Mouse (Mus musculus): ENCODE results near the gene Umad1.
"Not testable (repeated sequence)": the region's sequence is repeated elsewhere in the genome, so short reads cannot be mapped to it uniquely, and the experiment has no call there.

The Umad1 gene

DNA sequence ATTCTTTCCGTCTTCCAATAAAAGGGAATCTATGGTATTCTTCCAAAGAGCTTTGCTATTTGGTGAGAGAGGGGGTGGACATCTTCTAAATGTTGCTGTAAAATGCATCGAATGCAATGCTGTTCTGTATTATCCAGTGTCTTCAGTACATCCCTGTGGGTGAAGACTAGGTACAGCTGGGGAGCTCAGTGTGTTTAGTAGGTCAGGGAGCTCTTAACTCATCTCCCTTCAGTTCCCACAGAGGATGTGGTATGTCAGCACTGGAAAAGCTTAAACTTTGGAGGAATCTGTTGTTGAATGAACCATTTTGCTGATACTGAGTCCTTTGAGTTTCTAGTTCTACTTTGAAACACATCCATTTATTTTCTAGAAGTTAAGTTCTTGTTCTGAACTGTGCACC lies 53.5 kb downstream of the Umad1 start:
- DNase-seq (ENCODE audit: low read depth, low spot score), result no peak

DNA sequence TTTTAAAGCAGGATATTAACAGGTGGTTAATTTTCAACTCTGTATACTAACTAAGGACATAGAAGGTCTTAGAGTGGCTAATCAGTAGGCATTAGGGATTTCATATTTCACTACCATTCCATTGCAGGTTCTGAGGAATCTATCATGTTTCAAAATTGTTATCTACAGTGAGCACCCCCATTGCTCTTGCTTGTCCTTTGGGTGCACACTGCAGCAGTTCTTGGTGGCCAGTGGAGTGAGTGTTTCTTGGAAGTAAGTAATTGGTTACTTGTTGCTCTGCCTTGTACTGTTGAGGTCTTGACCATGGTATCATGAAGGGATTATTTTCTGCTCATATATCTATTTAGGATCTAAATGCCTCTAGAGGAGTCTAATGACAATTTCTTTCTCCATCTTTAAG lies 57.1 kb downstream of the Umad1 start:
- peak; percentile 36 for DNase-seq (ENCODE audit: low read depth, low spot score)

DNA sequence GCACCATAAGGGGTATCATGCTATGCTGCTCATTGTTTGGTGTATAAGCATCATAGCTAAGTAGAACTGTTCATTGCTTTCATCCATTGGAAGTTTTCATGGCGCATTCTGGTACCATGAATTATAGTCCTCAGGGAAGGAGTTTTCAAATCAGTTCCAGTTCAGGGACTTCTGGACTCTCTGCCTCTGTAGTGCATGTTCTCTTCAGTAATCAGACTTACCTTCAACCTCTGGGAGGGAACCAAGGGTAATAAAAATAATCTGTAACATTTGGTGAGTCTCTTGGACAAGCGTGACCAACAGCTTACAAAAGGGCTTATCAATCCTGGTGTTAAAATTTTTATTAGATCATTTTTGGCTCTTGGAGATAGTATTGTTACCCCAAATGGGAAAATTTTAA lies 60.5 kb downstream of the Umad1 start:
- no peak for DNase-seq (ENCODE audit: low read depth, low spot score)

DNA sequence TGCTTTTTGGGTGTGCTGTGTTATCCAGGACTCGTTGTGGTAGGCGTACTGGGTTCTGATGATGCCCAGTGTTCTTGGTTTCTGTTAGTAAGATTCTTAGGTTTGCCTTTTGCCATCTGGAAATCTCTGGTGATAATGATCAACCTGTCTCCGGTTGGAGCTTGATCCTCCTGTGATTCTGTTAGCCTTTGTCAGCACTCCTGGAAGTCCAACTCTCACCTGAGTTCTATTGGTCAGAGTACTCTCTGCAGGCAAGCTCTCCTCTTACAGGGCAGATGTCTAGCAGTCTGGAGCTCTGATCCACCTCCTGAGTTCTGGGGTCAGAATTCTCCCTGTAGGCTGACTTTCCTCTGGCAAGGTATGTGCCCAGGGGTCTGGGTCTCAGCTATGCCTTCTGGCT lies 72.4 kb downstream of the Umad1 start:
- not testable (repeated sequence) for DNase-seq (ENCODE audit: low read depth, low spot score)

DNA sequence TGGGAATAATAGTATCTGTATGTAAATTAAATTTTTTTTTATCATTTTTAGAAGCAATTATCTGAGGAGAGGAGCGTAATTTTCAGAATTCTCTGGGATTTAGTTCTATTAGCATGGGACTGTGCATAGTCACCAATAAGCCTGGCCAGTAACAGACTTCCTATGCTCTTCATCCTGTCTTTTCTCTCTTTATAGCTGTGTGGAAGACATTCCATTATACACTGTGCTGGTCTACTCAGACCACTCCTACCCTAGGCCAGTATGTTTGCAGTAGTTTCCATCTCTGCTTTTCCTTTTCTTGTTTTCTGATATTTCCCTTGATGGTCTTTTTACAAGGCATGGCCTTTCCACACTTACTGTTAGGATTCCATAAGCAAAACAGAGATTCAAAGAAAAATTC lies 74.3 kb downstream of the Umad1 start:
- DNase-seq (ENCODE audit: low read depth, low spot score), result no peak

DNA sequence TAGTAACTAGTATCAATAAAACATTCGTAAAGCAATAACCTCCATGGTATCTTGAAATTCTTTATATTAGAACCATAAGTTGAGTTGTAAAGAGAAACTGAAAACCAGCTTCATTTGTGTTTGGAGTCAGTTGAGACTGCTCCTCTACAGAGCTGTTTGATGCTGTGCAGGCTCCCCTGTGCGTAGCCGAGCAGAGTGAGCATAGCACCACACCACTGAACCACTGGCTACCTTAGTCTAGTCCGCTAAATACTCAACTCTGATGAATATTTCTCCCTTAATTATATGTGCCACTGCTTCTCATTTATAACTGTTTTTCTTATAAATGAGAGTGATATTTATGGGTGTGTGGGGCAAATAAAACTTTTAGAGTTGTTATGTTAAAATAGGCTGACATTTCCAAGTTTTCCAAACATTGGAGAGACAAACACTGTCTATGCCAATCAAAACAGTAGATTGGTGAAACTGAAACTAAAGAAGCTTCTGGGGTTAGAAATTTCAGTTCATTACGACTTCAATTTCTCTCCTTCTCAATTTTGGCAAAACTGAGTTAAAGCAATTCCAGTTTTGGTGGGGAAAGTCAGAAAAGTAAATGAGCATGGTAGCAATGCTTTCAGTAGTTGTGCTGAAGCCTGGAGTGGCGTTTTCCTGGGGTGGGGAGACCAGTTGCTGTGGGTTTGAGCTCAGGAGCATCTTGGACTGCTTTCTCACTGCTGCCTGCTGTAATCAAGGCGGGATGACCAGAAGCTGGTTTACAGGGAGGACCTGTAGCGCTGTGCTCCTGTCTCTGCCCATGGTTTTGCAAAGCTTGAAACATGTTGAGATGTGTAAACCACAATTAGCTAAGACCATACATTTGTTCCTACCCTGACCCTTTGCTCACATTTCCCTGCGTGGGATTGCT lies 77.7 kb downstream of the Umad1 start:
- DNase-seq (ENCODE audit: low read depth, low spot score), result no peak

DNA sequence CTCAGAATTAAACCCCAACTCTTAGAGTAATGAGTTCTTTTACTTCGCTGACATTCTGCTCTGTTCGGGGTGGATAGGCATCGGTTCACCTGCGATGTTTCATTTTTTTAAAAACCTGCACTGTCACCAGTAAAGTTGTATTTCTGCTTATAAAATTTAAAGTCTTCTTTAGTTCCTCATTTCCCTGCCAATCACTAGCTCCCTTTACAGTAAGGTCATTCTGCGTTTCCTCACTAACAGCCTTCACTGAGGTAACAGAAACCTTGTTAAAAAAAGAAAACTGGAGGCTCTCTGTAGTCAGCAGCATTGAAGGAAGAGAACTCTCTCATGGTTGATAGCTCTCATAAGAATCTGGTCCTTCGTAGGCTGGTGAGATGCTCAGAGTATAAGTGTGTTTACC lies 80.4 kb downstream of the Umad1 start:
- no peak for DNase-seq (ENCODE audit: low read depth, low spot score)

DNA sequence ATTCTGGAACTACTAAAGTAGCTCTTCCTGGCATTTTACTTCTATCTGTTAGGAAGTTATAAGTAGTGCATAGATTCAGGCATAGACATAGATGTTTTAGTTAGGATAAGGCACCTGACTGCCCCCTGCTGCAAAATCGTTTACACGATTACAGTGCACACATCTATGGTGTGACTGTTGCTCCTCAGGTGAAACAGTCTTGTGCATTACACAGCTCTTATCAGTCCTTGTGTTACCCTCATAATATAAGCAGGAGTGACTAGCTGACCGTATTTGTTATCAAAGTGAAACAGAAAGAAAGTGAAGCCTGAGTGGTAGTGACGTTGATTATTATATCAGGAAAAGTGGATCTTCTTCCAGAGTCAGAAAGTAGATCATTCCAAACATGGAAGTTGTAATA lies 84.2 kb downstream of the Umad1 start:
- peak; percentile 49 for DNase-seq (ENCODE audit: low read depth, low spot score)

DNA sequence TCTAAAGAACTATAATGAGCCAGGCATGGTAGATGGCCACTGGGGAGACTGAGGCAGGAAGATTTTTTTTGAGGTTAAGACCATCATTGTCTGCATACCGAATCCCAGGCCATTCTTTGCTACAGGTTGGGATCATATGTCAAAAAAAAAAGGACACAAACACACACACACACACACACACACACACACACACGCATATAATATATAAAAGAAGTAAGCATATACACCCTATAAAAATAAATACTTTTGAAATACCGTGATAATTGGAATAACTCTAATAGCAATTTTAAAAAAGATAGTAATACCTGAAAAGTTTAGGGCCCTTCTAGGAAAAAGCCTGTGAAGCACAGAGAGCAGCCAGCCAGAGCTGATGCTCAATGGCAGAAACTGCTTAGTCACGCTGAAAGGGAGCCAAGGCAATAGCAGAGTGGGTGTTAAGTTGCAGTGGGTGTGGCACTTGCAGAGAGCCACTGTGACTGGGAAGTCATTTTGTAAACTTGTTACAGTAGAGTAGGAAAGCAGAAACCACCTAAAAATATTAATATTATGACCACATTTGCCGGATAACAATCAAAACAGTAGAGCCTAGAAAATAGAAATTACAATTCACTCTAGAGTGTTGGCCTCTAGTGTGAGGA lies 86.2 kb downstream of the Umad1 start:
- DNase-seq (ENCODE audit: low read depth, low spot score), result peak; percentile 93

DNA sequence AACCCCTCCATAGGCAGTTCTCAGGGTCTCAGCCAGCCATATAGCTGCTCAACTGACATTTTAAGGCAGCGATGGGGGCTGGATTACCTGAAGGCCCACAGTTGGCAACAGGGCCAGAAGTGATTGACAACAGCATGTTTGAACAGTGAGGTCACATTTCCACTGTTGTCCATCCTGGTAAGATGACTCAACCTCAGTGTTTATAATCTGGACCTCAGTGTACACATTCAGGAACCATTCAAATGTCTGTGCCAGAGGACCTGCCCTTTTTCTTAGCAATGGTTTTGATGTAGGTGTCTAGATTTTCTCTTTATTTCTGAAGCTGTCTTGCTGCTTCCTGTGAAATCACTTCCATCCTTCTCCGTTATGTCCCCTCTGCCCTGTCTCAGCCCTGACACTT lies 88.1 kb downstream of the Umad1 start:
- DNase-seq (ENCODE audit: low read depth, low spot score), result no peak

DNA sequence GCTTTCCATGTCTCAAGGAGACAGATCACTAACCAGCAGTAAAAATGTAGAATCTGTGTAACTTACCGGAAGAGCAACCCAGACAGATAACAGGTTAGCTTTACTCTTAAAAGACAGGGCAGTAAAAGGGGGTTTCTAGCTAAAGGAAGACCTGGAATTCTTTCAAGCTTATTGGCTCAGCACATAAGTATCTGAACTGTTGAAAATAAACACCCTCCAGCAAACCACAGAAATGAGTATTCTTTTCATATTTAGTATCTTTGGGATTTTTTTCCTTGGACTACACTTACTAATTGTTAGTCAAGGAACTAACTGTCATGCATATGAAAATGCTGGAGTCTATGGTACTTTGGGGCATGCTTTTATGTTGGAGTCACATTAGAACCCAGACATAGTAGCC lies 89.3 kb downstream of the Umad1 start:
- no peak for DNase-seq (ENCODE audit: low read depth, low spot score)

DNA sequence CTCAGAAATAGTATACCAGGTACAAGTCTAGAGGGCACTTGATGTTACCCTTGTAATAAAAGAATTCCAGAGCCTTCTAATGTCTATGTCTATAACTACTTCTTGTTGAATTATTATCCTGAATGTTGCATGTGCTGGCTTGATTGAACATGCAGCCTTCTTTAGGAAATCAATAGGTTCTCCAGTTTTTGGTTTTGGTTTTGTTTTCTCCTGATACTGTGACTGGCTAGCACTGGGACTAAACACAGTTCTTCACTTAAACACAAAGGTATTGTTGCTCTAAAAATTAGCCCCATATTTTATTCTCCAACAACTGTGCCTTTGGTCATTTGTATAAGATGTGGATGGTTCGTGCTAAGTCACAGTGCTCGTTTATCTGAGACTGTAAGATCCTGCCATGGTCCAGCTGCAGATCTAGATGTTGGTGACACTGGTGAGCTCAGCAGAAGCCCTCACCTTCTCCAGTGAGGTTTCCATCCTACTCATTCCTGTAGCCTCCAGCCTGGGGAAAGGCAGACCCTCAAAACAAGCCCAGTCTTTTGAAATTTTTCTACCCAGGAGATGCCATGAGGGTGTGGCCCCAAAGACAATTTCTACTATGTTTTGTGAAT lies 90.1 kb downstream of the Umad1 start:
- DNase-seq (ENCODE audit: low read depth, low spot score), result peak; percentile 54

DNA sequence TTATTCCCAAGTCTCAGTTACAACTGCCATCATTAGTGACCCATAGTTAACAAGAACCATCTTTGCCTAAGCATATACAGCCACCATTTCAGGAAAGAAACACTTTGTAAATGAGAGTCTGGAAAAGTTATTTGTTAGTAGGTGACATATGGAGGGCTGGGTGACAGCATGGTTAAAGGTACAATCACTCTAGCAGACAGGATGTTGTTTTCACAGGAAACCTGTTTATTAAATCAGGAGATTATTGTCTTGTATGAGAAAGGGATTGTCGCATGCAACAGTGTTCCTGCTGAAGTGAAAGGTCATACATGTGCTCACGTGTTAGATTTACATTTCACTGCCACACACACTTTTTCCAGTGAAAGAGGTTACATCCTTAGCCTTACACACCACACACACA lies 92.4 kb downstream of the Umad1 start:
- no peak for DNase-seq (ENCODE audit: low read depth, low spot score)

DNA sequence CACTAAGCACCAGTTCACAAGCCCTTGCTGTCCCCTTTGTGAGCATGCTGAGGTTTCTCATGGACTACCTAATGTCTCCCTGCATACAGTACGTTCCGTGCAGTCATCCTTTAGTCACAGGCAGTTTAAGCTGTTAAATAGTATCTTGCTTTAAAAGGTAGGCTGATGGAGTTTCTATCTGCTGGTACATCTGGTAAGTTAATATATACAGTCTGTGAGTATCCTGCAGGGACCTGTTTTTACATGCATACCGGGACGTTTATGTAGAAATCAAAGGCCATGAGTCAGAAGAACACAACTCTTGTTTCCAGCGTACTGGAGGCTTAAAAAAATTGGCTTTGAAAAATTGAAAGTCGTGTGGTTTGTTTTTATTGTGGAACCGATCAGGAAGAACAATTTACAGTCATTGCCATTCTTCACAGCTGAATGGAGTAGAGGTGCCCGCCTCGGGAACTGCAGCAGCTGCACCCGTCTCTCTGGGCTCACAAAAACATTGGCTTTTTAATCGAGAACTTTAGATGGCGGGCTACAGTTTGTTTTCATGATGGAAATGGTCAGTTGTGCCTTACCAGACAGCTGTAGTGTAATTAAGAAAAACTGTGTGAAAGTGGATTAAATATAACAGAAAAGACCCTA lies 93.6 kb downstream of the Umad1 start:
- DNase-seq (ENCODE audit: low read depth, low spot score), result no peak

DNA sequence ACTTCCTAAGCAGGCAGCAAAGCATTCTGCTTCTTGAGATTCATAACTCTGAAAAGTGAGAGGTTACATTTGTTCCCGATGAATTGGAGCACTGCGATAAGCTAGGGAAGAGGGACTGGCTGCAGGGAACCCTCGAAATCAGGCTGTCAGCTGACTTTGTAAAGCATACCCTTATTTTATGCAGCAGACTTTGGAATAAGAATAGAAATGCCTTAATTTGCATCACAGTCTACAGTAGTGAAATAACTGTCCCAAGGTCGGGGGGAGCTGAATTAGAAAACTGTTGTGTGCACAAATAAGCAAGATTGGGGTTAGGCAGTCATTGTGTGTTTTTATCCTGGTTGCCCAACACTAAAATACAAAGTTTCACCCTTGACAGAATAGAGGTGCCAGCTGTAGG lies 94.4 kb downstream of the Umad1 start:
- no peak for DNase-seq (ENCODE audit: low read depth, low spot score)

DNA sequence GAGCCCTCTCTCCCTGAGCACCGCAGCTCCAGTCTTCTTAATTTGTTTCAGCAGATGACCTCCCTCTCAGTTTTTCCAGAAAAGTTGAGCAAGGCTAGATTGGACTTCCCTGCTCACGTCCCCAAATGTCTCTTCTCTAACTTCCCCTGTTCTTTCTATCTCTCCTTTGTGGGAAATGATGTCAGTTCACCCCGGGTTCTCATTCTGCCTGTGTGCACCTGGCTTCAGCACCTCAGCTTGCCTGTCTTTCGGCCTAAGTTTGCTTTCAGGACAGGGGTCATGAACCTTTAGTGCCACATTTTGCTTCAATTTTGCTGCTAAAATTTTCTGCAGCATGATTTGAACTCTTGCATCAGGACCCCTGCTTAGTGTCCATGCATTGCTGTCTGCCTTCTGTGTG lies 95.8 kb downstream of the Umad1 start:
- no peak for DNase-seq (ENCODE audit: low read depth, low spot score)

DNA sequence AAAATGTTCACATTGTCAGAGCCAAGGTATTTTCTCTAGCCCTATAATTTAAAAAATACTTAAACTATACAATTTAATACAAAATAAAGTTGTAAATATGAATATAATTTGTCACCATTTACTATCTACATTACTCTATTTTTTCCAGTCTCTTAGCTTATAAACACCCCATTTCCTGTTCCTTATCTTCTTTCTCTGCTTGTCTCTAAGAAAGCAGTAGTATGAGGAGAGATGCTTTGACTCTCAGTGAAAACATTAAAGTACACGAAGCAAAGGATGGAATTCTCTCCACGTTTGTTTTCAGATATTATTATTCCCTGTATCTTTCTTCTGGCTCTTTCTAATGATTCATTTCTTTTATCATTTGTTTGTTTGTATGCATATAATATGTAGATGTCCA lies 99.1 kb downstream of the Umad1 start:
- DNase-seq (ENCODE audit: low read depth, low spot score), result no peak

DNA sequence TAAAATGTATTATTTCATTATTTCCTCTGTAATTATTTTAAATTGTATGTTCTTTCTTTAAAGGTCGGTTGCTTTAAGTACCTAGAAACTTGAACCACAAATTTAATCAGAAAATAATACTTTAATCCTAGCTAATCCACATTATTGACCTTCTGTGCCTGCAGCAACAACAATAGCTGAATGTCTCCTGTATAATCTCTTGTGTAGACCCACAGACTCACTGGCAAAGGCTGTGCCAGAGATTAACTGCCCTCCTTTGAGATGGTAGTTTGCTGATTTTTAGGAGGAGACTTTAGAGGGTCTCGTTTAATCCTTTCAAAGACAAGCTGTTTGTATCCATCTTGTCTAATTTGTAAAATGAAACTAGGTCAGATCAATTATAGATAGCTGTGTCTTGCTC lies 99.7 kb downstream of the Umad1 start:
- DNase-seq (ENCODE audit: low read depth, low spot score), result no peak

DNA sequence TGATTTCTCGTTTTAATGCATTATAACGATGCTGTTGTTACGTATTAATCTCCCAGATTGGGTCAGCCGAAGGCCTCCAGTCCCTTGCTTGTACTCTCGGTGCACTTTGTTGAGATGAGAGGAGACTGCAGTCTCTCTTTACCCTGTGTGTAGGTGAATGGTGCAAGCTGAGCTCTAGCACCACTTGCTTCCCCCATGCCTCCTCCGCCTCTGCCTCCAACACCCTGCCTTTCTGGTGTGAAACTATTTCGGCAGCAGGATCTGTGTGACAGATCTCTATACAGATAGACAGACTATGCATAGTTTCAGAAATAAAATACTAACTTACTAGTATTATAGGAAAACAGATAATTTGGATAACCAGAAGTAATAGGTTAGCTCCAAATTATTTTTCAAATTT lies 101.7 kb downstream of the Umad1 start:
- DNase-seq (ENCODE audit: low read depth, low spot score), result no peak

DNA sequence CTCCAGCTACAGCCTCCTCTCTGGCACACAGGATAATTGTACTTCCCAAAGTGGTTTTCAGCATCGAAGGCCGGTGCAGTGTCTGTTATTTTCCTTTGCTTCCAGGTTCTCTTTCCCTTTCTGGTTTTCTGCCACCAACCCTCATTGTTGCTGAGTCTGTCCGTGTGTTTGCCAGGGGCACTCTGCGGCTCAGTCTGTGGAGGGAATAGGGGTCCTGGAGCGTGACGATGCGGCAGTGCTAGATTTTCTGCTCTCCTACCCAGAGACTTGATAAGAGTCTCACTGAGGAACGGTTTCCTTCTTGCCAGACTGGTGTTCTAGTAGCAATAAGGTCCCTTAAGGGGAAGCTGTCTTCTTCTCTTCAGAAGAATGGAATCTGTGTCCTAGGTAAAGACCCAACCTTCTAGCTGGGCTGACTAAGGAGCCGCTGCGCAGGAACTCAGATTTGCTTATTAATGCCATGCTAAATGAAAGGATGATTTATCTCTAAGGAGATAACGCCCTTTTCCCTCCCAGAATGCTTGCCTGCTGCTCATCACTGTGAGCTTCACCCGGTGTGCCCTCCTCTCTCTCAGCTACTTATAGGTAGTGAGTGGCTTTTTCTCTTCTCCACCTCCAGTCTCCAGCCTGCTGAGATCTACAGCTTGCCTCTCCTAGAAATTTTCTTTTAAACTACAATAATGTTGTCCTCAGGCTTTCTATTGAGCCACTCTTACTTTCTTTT lies 105.1 kb downstream of the Umad1 start:
- DNase-seq (ENCODE audit: low read depth, low spot score), result no peak

DNA sequence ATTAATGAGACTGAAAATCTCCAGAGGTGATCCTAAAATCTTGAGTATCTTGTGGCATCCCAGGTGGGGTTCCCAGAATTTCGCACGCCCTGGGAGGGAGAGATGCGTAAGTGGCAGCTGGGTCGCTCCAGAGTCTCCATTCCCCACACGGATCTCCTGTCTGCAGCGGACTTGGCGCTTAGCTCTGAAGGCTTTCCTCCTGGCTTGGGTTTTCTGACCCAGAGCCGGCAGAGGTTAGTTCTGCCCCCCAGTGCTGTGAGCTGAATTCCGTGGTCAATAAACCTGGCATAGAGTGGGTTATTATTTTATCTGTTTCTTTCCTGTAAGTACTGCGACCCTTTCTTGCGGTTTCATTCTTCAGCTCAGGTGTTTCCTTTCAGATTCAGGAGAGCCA lies 105.7 kb downstream of the Umad1 start:
- DNase-seq (ENCODE audit: low read depth, low spot score), result no peak

DNA sequence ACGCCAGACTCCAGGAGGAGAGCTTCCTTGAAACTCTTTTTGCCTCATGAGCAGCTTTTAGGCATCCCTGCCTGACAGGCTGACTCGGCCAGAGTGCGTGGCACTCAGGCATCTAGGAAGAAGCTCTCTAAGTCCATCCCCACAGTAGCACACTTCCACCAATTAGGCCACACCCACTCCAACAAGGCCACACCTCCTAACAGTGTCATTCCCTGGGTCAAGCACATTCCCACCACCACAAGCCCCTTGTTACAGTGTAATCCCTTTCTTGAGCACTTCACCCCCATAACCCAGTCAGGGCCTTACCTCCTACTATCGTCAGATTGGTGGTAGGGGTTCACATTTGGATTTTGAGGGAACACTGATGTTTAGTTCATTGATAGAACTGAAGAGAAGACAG lies 108.6 kb downstream of the Umad1 start:
- no peak for DNase-seq (ENCODE audit: low read depth, low spot score)

All from c-Kit-negative CD71-positive TER-119-positive erythroid progenitor cells, embryonic 14.5 days (primary cell).